Mouse (Mus musculus) neural tube, embryonic 14.5 days (tissue): ENCODE data around the gene Gm29427. TPM values are rescaled to one million over a fixed set of nuclear protein-coding genes. Genes with fewer than 3 reads are reported as not detected.

Experiments used
- ATAC-seq: fragments of 200-750 bp; cut with Nextera tagmentation; 2 replicates; pipeline ENCODE4 v1.8.0; 2017; ENCODE audit warnings: low read depth, mild to moderate bottlenecking, moderate TSS enrichment, moderate library complexity
- H3K27ac ChIP-seq: fragments of 300-500 bp; sonication (generic); 2 replicates; pipeline ENCODE4 v1.5.1; 2014; ENCODE audit warnings: low read depth, mild to moderate bottlenecking, control low read depth, low read length, moderate library complexity, mixed read lengths
- H3K27me3 ChIP-seq: fragments of 300-500 bp; sonication (generic); 2 replicates; pipeline ENCODE4 v1.6.1; 2014; ENCODE audit warnings: low read length; ENCODE audit not compliant: control insufficient read depth, insufficient read depth
- H3K36me3 ChIP-seq: fragments of 300-500 bp; sonication (generic); 2 replicates; pipeline ENCODE4 v1.6.1; 2014; ENCODE audit warnings: low read length, mixed read lengths; ENCODE audit not compliant: control insufficient read depth, insufficient read depth
- H3K4me1 ChIP-seq: fragments of 300-500 bp; sonication (generic); 2 replicates; pipeline ENCODE4 v1.6.1; 2014; ENCODE audit warnings: low read length; ENCODE audit not compliant: control insufficient read depth, insufficient read depth
- H3K4me2 ChIP-seq: fragments of 300-500 bp; sonication (generic); 2 replicates; pipeline ENCODE4 v1.6.1; 2014; ENCODE audit warnings: mild to moderate bottlenecking, low read depth, low read length, control low read depth
- H3K4me3 ChIP-seq: fragments of 300-500 bp; sonication (generic); 2 replicates; pipeline ENCODE4 v1.5.1; 2014; ENCODE audit warnings: low read depth, low read length, control low read depth, mixed read lengths
- H3K9ac ChIP-seq: fragments of 300-500 bp; sonication (generic); replicated peaks from 2 replicates; pipeline ENCODE4 v1.6.1; 2014; ENCODE audit warnings: low read depth, mild to moderate bottlenecking, control low read depth, low read length, mixed read lengths
- H3K9me3 ChIP-seq: fragments of 300-500 bp; sonication (generic); 2 replicates; pipeline ENCODE4 v1.6.1; 2016; ENCODE audit warnings: low read length; ENCODE audit not compliant: control insufficient read depth
- WGBS: fragments of 180-500 bp; shearing (Covaris S2); extraction: QIAGEN DNeasy Blood & Tissue Kit; methylation state at CpG from one replicate; pipeline ENCODE4 v1.1.7; 2014; 5-methylcytosine and 5-hydroxymethylcytosine counted together
- polyA plus RNA-seq: library from polyadenylated mRNA; unstranded; fragments of >200 nt; fragmentation: Nextera tagmentation; extraction: Ambion mirVana; gene quantifications from 2 replicates; pipeline ENCODE4 v1.2.1, GENCODE M21; 2014

The Gm29427 gene
- polyA plus RNA-seq, result not detected in 2 replicates

- H3K27me3 ChIP-seq, result no peaks in the 10 kb centered on the region
- no peaks in the 10 kb centered on the region for H3K9me3 ChIP-seq
- peak; percentile 95 for ATAC-seq
- peaks cover 7% of the 10 kb centered on the region for H3K4me1 ChIP-seq
- H3K4me2 ChIP-seq, result peak within 1 kb of the TSS; percentile 100
- H3K27ac ChIP-seq, result peak within 1 kb of the TSS; percentile 71
- under 1% methylated on average over 38 of the region's 38 CpGs for WGBS
- no peaks in the 10 kb centered on the region for H3K36me3 ChIP-seq
- peak within 1 kb of the TSS; percentile 93 for H3K4me3 ChIP-seq
- peak within 1 kb of the TSS; percentile 93 for H3K9ac ChIP-seq
Measured at GRCm38 (mm10) chr1:130715561-130716217, at the start of gene Gm29427. Gene Gm29427, minus strand, starts transcription at chr1:130715799.

- Histone ChIP-seq H3K9ac (no peak overlapping the region), H3K4me1 (no peaks in the 10 kb centered on the region), H3K9me3 (no peaks in the 10 kb centered on the region), H3K4me3 (no peak overlapping the region), H3K27ac (no peak overlapping the region), H3K27me3 (no peaks in the 10 kb centered on the region), H3K36me3 (no peaks in the 10 kb centered on the region), H3K4me2 (no peak overlapping the region)
- WGBS, result 91% methylated on average over 12 of the region's 12 CpGs
- no peak for ATAC-seq
Measured at GRCm38 (mm10) chr1:130764027-130764461, 48.4 kb upstream of the Gm29427 start.

GRCm38 (mm10) chr1:130762045-130762760 lies 46.6 kb upstream of the Gm29427 start:
- Histone ChIP-seq H3K27ac (no peak overlapping the region), H3K4me1 (no peaks in the 10 kb centered on the region), H3K9ac (no peak overlapping the region), H3K4me3 (no peak overlapping the region), H3K4me2 (no peak overlapping the region), H3K27me3 (no peaks in the 10 kb centered on the region), H3K9me3 (no peaks in the 10 kb centered on the region), H3K36me3 (no peaks in the 10 kb centered on the region)
- 80% methylated on average over 3 of the region's 3 CpGs for WGBS
- ATAC-seq, result no peak

- no peak overlapping the region for H3K4me3 ChIP-seq
- H3K4me1 ChIP-seq, result no peaks in the 10 kb centered on the region
- ATAC-seq, result no peak
- H3K27ac ChIP-seq, result no peak overlapping the region
- no peak overlapping the region for H3K4me2 ChIP-seq
- no peaks in the 10 kb centered on the region for H3K36me3 ChIP-seq
- WGBS, result 87% methylated on average over 1 of the region's 1 CpGs
- no peak overlapping the region for H3K9ac ChIP-seq
- H3K9me3 ChIP-seq, result no peaks in the 10 kb centered on the region
- no peaks in the 10 kb centered on the region for H3K27me3 ChIP-seq
Measured at GRCm38 (mm10) chr1:130761597-130761996, 46.0 kb upstream of the Gm29427 start.

- H3K36me3 ChIP-seq, result no peaks in the 10 kb centered on the region
- H3K27ac ChIP-seq, result no peak overlapping the region
- H3K4me2 ChIP-seq, result no peak overlapping the region
- H3K4me1 ChIP-seq, result no peaks in the 10 kb centered on the region
- 81% methylated on average over 9 of the region's 9 CpGs for WGBS
- H3K9me3 ChIP-seq, result no peaks in the 10 kb centered on the region
- H3K4me3 ChIP-seq, result no peak overlapping the region
- no peak overlapping the region for H3K9ac ChIP-seq
- ATAC-seq, result no peak
- no peaks in the 10 kb centered on the region for H3K27me3 ChIP-seq
Measured at GRCm38 (mm10) chr1:130759689-130760088, 44.1 kb upstream of the Gm29427 start.

GRCm38 (mm10) chr1:130746819-130747218 lies 31.2 kb upstream of the Gm29427 start:
- no peak for ATAC-seq
- no peaks in the 10 kb centered on the region for H3K4me1 ChIP-seq
- no peak overlapping the region for H3K4me2 ChIP-seq
- 91% methylated on average over 3 of the region's 3 CpGs for WGBS
- no peaks in the 10 kb centered on the region for H3K9me3 ChIP-seq
- no peak overlapping the region for H3K27ac ChIP-seq
- no peak overlapping the region for H3K9ac ChIP-seq
- H3K27me3 ChIP-seq, result no peaks in the 10 kb centered on the region
- H3K36me3 ChIP-seq, result no peaks in the 10 kb centered on the region
- H3K4me3 ChIP-seq, result no peak overlapping the region

- Histone ChIP-seq H3K4me1 (no peaks in the 10 kb centered on the region), H3K4me3 (no peak overlapping the region), H3K4me2 (no peak overlapping the region), H3K9me3 (no peaks in the 10 kb centered on the region), H3K27ac (no peak overlapping the region), H3K36me3 (no peaks in the 10 kb centered on the region), H3K9ac (no peak overlapping the region), H3K27me3 (no peaks in the 10 kb centered on the region)
- WGBS, result 96% methylated on average over 3 of the region's 3 CpGs
- ATAC-seq, result no peak
Measured at GRCm38 (mm10) chr1:130745591-130745990, 30.0 kb upstream of the Gm29427 start.

- H3K36me3 ChIP-seq, result no peaks in the 10 kb centered on the region
- H3K4me2 ChIP-seq, result no peak overlapping the region
- H3K9ac ChIP-seq, result no peak overlapping the region
- ATAC-seq, result no peak
- no peaks in the 10 kb centered on the region for H3K9me3 ChIP-seq
- H3K4me1 ChIP-seq, result no peaks in the 10 kb centered on the region
- no peaks in the 10 kb centered on the region for H3K27me3 ChIP-seq
- no peak overlapping the region for H3K27ac ChIP-seq
- H3K4me3 ChIP-seq, result no peak overlapping the region
- WGBS, result 91% methylated on average over 5 of the region's 5 CpGs
Measured at GRCm38 (mm10) chr1:130744961-130745360, 29.4 kb upstream of the Gm29427 start.

- no peak for ATAC-seq
- no peaks in the 10 kb centered on the region for H3K27me3 ChIP-seq
- H3K27ac ChIP-seq, result no peak overlapping the region
- no peaks in the 10 kb centered on the region for H3K9me3 ChIP-seq
- H3K4me1 ChIP-seq, result no peaks in the 10 kb centered on the region
- no peaks in the 10 kb centered on the region for H3K36me3 ChIP-seq
- H3K9ac ChIP-seq, result no peak overlapping the region
- WGBS, result 80% methylated on average over 2 of the region's 2 CpGs
- H3K4me3 ChIP-seq, result no peak overlapping the region
- no peak overlapping the region for H3K4me2 ChIP-seq
Measured at GRCm38 (mm10) chr1:130744217-130744616, 28.6 kb upstream of the Gm29427 start.
